In the genomic region with DNA sequence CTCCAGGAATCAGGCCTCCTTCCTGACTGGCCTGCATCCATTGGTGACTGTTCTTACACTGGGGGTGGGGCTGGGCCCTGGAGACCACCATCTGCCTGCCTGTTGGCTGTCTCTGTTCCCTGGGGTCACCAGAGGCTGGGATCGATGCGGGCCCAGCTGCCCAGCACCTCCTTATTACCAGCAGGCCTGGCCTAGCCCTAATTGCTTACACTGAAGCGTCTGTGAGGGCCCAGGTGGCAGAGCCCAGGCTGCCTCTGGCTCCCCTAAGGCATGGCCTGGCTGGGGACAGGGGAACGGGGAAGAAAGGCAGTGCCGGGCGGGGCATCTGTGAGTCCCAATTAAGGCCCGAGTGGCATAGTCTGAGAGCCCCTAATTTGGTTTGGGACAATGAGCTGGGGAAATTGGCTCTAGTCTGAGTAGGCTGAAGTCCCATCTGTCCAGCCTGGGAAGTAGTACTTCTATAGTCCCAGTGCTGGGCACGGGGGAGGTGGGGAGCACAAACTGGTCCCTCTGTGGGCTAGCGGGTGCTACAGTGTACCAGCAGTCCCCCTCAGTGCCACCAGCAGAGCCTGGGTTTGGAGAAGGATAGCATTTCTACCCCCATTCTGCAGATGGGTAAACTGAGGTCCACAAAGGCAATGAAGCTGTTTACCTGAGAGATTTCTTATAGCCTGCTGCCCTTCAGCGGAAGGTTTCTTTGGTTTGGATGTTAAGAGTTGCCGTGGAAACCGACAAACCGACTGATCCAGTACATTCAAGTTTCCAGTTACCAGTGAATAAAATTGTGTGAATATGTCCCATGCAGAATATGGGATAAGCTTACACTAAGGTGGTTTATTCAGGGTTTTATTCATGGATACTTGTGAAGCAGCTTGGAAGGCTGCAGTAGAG, we compare ENCODE assay signal across 12 mouse cellular contexts.
A peak's percentile ranks its signal among the peaks of the same experiment; 100 is the strongest.
DNase-seq lines count a peak whose midpoint lies in the region; ATAC-seq lines count a peak whose summit lies in the region.
"Had no signal": no experiment of that assay in that cellular context is flagged by ENCODE, and none has a peak within 500 bp of the region (broad histone marks: within the 10 kb centered on the region; RNA-seq: fewer than 3 reads in every experiment).

No protein-coding gene starts in this region.

- H3K4me2 ChIP-seq in forebrain, embryonic 12.5 days: no peak overlapping the region
- H3K4me2 ChIP-seq in hindbrain, embryonic 16.5 days (ENCODE audit: low read length): no peak overlapping the region
- no peak overlapping the region for H3K4me2 ChIP-seq in midbrain, embryonic 16.5 days (ENCODE audit: low read length)
- H3K4me2 ChIP-seq: liver, embryonic 11.5 days had no signal

- peak; percentile 78 for ATAC-seq in forebrain, embryonic 12.5 days (ENCODE audit: low FRiP score)
- peak; percentile 18; the same call in 1 of the 2 replicates for ATAC-seq in hindbrain, embryonic 16.5 days
- ATAC-seq in midbrain, embryonic 16.5 days: peak; percentile 30; the same call in 1 of the 2 replicates

- no peaks in the 10 kb centered on the region for H3K9me3 ChIP-seq in forebrain, embryonic 12.5 days
- H3K9me3 ChIP-seq in hindbrain, embryonic 16.5 days (ENCODE audit: control insufficient read depth, low read length): no peaks in the 10 kb centered on the region
- H3K9me3 ChIP-seq in midbrain, embryonic 16.5 days (replicated peaks; ENCODE audit: control insufficient read depth, low read length, poor library complexity, severe bottlenecking): no peaks in the 10 kb centered on the region

- H3K4me3 ChIP-seq in forebrain, embryonic 12.5 days (replicated peaks): no peak overlapping the region
- H3K4me3 ChIP-seq in hindbrain, embryonic 16.5 days (ENCODE audit: low read length): no peak overlapping the region
- H3K4me3 ChIP-seq in midbrain, embryonic 16.5 days (ENCODE audit: low read depth, low read length): no peak overlapping the region

- no peaks in the 10 kb centered on the region for H3K36me3 ChIP-seq in forebrain, embryonic 12.5 days (replicated peaks)
- H3K36me3 ChIP-seq in hindbrain, embryonic 16.5 days (ENCODE audit: control insufficient read depth, insufficient read depth, low read length): no peaks in the 10 kb centered on the region
- H3K36me3 ChIP-seq in midbrain, embryonic 16.5 days (ENCODE audit: control insufficient read depth, insufficient read depth, low read length): no peaks in the 10 kb centered on the region

- H3K4me1 ChIP-seq in forebrain, embryonic 12.5 days: peaks cover 49% of the 10 kb centered on the region
- peaks cover 11% of the 10 kb centered on the region; the same call in 1 of the 2 replicates for H3K4me1 ChIP-seq in hindbrain, embryonic 16.5 days (ENCODE audit: control insufficient read depth, insufficient read depth, low read depth, low read length)
- H3K4me1 ChIP-seq in midbrain, embryonic 16.5 days (ENCODE audit: control insufficient read depth, insufficient read depth, low read length): peaks cover 9% of the 10 kb centered on the region; the same call in 1 of the 2 replicates

- peak; percentile 32 to 41 for DNase-seq in layer of hippocampus, postnatal 10 days (ENCODE audit: low spot score in 2 of 2)
- no peak for DNase-seq in layer of hippocampus, adult 11-12 months (ENCODE audit: low spot score)
- no peak for DNase-seq in kidney, adult 9 months
- DNase-seq in ovary, adult 18-20 months (ENCODE audit: low spot score): no peak
- DNase-seq in adrenal gland, adult 2 months: no peak
- DNase-seq: cerebellum, postnatal 14 days; layer of hippocampus, adult 9-11 months; lung, postnatal 10 days had no signal

- peaks cover 4% of the 10 kb centered on the region; the same call in 1 of the 2 replicates for H3K27me3 ChIP-seq in forebrain, embryonic 12.5 days
- H3K27me3 ChIP-seq in hindbrain, embryonic 16.5 days (replicated peaks; ENCODE audit: control insufficient read depth, insufficient read depth, low read length): no peaks in the 10 kb centered on the region
- H3K27me3 ChIP-seq in midbrain, embryonic 16.5 days (ENCODE audit: control insufficient read depth, insufficient read depth, low read depth, low read length): no peaks in the 10 kb centered on the region

- H3K27ac ChIP-seq in forebrain, embryonic 12.5 days: peak overlapping the region; percentile 83
- no peak overlapping the region for H3K27ac ChIP-seq in hindbrain, embryonic 16.5 days (ENCODE audit: low read depth, low read length)
- no peak overlapping the region for H3K27ac ChIP-seq in midbrain, embryonic 16.5 days (ENCODE audit: low read length)

- no peak overlapping the region; the same call in 1 of the 2 replicates for H3K9ac ChIP-seq in forebrain, embryonic 12.5 days
- no peak overlapping the region for H3K9ac ChIP-seq in hindbrain, embryonic 16.5 days (ENCODE audit: low read depth, low read length)
- no peak overlapping the region for H3K9ac ChIP-seq in midbrain, embryonic 16.5 days (ENCODE audit: low read depth, low read length)

- WGBS in forebrain, embryonic 12.5 days: 43% methylated on average over 13 of the region's 13 CpGs
- WGBS in hindbrain, embryonic 16.5 days: 50% methylated on average over 13 of the region's 13 CpGs
- 44% methylated on average over 13 of the region's 13 CpGs for WGBS in midbrain, embryonic 16.5 days

Comparison
In these comparisons a context has a peak if more than half of its experiments do, and no peak if none do; other contexts are left out.
1. DNase-seq: peak in layer of hippocampus, postnatal 10 days (2 of 2); none in layer of hippocampus, adult 11-12 months (single experiment), kidney, adult 9 months (single experiment), ovary, adult 18-20 months (single experiment) and adrenal gland, adult 2 months (single experiment).
2. ATAC-seq: peak in every context shown above with its lines; median percentile 78 in forebrain, embryonic 12.5 days; 30 in midbrain, embryonic 16.5 days; 18 in hindbrain, embryonic 16.5 days.